Mouse (Mus musculus) stomach, postnatal 0 days (tissue): ENCODE measurements around the gene Nod1. TPM values are rescaled to one million over a fixed set of nuclear protein-coding genes. Genes with fewer than 3 reads are reported as not detected.
"Not testable (repeated sequence)": the region's sequence is repeated elsewhere in the genome, so short reads cannot be mapped to it uniquely, and the experiment has no call there.

Experiments
- ATAC-seq: fragments of 200-750 bp; cut with Nextera tagmentation; 2 replicates; pipeline ENCODE4 v1.8.0; 2017; ENCODE audit not compliant: low FRiP score, low TSS enrichment
- DNase-seq: peaks from one replicate; pipeline ENCODE4 v3.0.0-alpha.2; 2016; ENCODE audit warnings: low spot score
- H3K27ac ChIP-seq: fragments of 300-500 bp; sonication (generic); replicated peaks from 2 replicates; pipeline ENCODE4 v1.5.1; 2014; ENCODE audit warnings: mild to moderate bottlenecking, control low read depth
- H3K27me3 ChIP-seq: fragments of 300-500 bp; sonication (generic); 2 replicates; pipeline ENCODE4 v1.6.1; 2014; ENCODE audit warnings: low read length; ENCODE audit not compliant: control insufficient read depth, insufficient read depth
- H3K36me3 ChIP-seq: fragments of 300-500 bp; sonication (generic); 2 replicates; pipeline ENCODE4 v1.6.1; 2014; ENCODE audit warnings: low read length, mixed read lengths; ENCODE audit not compliant: control insufficient read depth, insufficient read depth
- H3K4me1 ChIP-seq: fragments of 300-500 bp; sonication (generic); replicated peaks from 2 replicates; pipeline ENCODE4 v1.6.1; 2014; ENCODE audit warnings: antibody characterized with exemption; ENCODE audit not compliant: control insufficient read depth, insufficient read depth
- H3K4me2 ChIP-seq: fragments of 300-500 bp; sonication (generic); replicated peaks from 2 replicates; pipeline ENCODE4 v1.6.1; 2014; ENCODE audit warnings: low read depth, mild to moderate bottlenecking, control low read depth, moderate library complexity
- H3K4me3 ChIP-seq: fragments of 300-500 bp; sonication (generic); 2 replicates; pipeline ENCODE4 v1.5.1; 2014; ENCODE audit warnings: low read depth, low read length, control low read depth
- H3K9ac ChIP-seq: fragments of 300-500 bp; sonication (generic); 2 replicates; pipeline ENCODE4 v1.6.1; 2014; ENCODE audit warnings: mild to moderate bottlenecking, low read length, control low read depth, mixed read lengths
- H3K9me3 ChIP-seq: fragments of 300-500 bp; sonication (generic); 2 replicates; pipeline ENCODE4 v1.6.1; 2016; ENCODE audit warnings: low read length; ENCODE audit not compliant: control insufficient read depth
- CTCF ChIP-seq: IDR thresholded peaks from 2 replicates; pipeline ENCODE4 v1.5.1; 2016; ENCODE audit warnings: antibody characterized with exemption, low read depth, mild to moderate bottlenecking, moderate library complexity
- EP300 ChIP-seq: optimal IDR thresholded peaks from 2 replicates; pipeline ENCODE3; 2016; ENCODE audit warnings: antibody characterized with exemption
- WGBS: fragments of 180-500 bp; shearing (Covaris S2); extraction: QIAGEN DNeasy Blood & Tissue Kit; methylation state at CpG from one replicate; pipeline ENCODE4 v1.1.7; 2014; 5-methylcytosine and 5-hydroxymethylcytosine counted together
- polyA plus RNA-seq: library from polyadenylated mRNA; unstranded; fragments of >200 nt; fragmentation: Nextera tagmentation; extraction: Ambion mirVana; gene quantifications from 2 replicates; pipeline ENCODE4 v1.2.1, GENCODE M21; 2015

The Nod1 gene
- polyA plus RNA-seq, 1 experiment from 2014 or later = 4.9 TPM

DNA sequence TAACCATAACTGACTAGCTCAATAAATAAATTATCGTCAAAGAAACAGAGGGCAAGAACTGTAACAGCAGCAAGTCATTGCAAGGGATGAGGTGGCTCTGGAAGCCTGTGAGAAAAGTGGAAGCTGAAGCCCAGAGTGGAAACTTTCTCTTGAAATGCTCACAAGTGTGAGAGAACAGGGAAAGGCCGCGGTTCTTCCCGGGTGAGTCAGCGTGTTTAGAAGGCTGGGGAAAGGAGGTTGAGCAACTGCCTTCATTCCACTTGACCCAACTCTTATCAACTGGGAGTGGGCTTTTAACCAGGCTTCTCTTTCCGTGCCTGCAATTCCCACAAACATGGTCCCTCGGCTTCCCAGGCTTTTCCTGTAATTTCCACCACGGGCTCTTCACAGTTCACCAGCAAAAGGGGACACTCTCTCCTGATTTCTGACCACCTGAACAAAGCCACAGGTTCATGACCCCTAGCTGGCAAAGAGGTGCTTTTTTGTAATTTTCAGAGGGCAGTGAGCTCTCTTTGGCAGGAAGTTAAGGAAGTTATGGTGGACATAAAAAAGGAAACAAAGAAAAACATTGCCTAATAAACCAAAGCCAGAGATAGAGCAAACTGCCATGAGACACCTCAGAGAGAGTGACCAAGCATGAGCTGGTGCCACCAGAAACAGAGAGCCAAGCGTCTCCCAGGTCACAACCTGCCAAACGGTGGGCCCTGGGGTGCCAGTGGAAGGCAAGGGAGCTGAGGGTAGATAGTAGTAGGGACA is 17.6 kb downstream of the Nod1 start:
- H3K4me2 ChIP-seq = no peak overlapping the region
- H3K27me3 ChIP-seq = no peaks in the 10 kb centered on the region
- no peaks in the 10 kb centered on the region for H3K9me3 ChIP-seq
- DNase-seq (peak; percentile 50), ATAC-seq (peak; percentile 57; the same call in 1 of the 2 replicates)
- H3K9ac ChIP-seq = no peak overlapping the region
- 0 out of 2 replicates have a peak overlapping the region, but pooled peaks have one; percentile 30 for H3K27ac ChIP-seq
- TF ChIP-seq CTCF = no peak
- TF ChIP-seq EP300 = no peak
- WGBS = 57% methylated on average over 10 of the region's 10 CpGs
- no peak overlapping the region for H3K4me3 ChIP-seq
- H3K36me3 ChIP-seq = no peaks in the 10 kb centered on the region
- H3K4me1 ChIP-seq = peaks cover 3% of the 10 kb centered on the region; the same call in 1 of the 2 replicates

- not testable (repeated sequence) for H3K4me1 ChIP-seq, H3K27ac ChIP-seq, H3K4me2 ChIP-seq, DNase-seq, ATAC-seq, H3K9ac ChIP-seq, H3K27me3 ChIP-seq, H3K4me3 ChIP-seq, H3K9me3 ChIP-seq, H3K36me3 ChIP-seq
- 75% methylated on average over 4 of the region's 4 CpGs for WGBS
Measured at GRCm38 (mm10) chr6:54953399-54953798, 19.0 kb downstream of the Nod1 start.

DNA sequence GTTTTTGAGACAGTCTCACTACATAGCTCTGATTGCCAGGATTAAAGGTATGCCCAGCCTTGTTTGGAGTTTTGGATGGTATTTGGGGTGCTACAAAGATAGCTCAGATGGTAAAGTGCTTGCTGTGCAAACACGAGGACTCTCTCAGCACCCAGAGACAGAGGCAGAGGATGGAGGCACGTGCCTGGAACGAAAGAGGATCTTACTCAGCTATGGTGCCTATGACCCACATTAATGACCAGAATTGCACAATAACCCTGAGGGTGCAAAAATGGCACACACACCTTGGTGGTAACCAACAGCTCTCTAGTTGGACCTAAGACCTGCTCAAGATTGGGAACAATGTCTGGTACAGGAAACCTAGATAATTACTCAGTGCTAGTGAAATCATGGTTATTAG is 19.9 kb downstream of the Nod1 start:
- Histone ChIP-seq H3K4me1 (peaks cover 3% of the 10 kb centered on the region; the same call in 1 of the 2 replicates), H3K9ac (no peak overlapping the region), H3K9me3 (no peaks in the 10 kb centered on the region), H3K27ac (no peak overlapping the region), H3K36me3 (0 out of 2 replicates have a peak, but pooled peaks cover under 1% of the 10 kb centered on the region), H3K4me2 (no peak overlapping the region), H3K4me3 (no peak overlapping the region), H3K27me3 (no peaks in the 10 kb centered on the region)
- DNase-seq (no peak), ATAC-seq (no peak)
- 89% methylated on average over 3 of the region's 3 CpGs for WGBS
- TF ChIP-seq CTCF = no peak
- TF ChIP-seq EP300 = no peak

- no peaks in the 10 kb centered on the region for H3K27me3 ChIP-seq
- DNase-seq (no peak), ATAC-seq (no peak)
- H3K9ac ChIP-seq = no peak overlapping the region
- WGBS = 84% methylated on average over 5 of the region's 5 CpGs
- no peak overlapping the region for H3K27ac ChIP-seq
- no peak for TF ChIP-seq EP300
- no peak for TF ChIP-seq CTCF
- H3K4me2 ChIP-seq = no peak overlapping the region
- no peaks in the 10 kb centered on the region for H3K9me3 ChIP-seq
- H3K4me3 ChIP-seq = no peak overlapping the region
- peaks cover 6% of the 10 kb centered on the region; the same call in 1 of the 2 replicates for H3K36me3 ChIP-seq
- H3K4me1 ChIP-seq = no peaks in the 10 kb centered on the region
Measured at GRCm38 (mm10) chr6:54948682-54949081, 23.7 kb downstream of the Nod1 start.

DNA sequence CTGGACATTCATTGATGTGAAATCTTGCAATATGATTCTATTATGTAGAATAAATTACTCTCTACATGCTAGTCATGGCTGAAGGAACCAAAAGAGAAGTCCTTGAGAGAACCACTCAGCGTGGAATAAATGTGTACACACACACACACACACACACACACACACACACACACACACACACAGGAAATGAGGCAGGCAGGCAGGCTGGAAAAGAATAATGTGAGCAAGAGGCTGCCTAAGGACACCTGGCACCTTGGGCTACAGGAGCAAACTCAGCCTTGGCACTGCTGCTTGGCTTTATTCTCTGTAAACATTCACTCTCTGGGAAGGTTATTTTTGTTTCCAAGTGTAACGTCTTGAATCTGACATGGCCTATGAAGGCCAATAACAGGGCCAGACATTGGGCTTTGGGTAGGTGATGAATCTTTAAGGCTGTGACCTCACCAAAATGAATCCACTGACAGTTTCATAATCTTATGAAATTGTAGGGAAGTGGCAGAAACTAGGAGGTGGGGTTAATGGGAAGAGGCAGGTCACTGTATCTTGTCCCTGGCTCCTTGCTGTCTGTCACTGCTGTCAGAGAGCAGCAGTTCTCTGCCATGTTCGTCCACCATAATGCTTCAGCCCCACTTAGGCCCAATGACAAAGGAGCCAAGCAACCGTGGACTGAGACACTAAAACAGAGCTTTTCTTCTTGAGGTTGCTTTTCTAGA is 26.0 kb downstream of the Nod1 start:
- Histone ChIP-seq H3K4me3 (no peak overlapping the region), H3K27ac (no peak overlapping the region), H3K9me3 (no peaks in the 10 kb centered on the region), H3K36me3 (peaks cover 12% of the 10 kb centered on the region; the same call in 1 of the 2 replicates), H3K9ac (no peak overlapping the region), H3K4me2 (no peak overlapping the region), H3K4me1 (no peaks in the 10 kb centered on the region), H3K27me3 (no peaks in the 10 kb centered on the region)
- DNase-seq (no peak), ATAC-seq (no peak)
- TF ChIP-seq EP300 = no peak
- no peak for TF ChIP-seq CTCF
- WGBS = 58% methylated on average over 4 of the region's 4 CpGs

GRCm38 (mm10) chr6:54944551-54944950 is 27.9 kb downstream of the Nod1 start:
- no peak for ATAC-seq
- TF ChIP-seq EP300 = no peak
- TF ChIP-seq CTCF = no peak
- Histone ChIP-seq H3K9me3 (no peaks in the 10 kb centered on the region), H3K4me3 (no peak overlapping the region), H3K4me2 (no peak overlapping the region), H3K36me3 (peaks cover 12% of the 10 kb centered on the region; the same call in 1 of the 2 replicates), H3K27ac (no peak overlapping the region), H3K4me1 (no peaks in the 10 kb centered on the region), H3K27me3 (no peaks in the 10 kb centered on the region), H3K9ac (no peak overlapping the region)
- no peak for DNase-seq
- WGBS = 84% methylated on average over 16 of the region's 16 CpGs
